Mouse (Mus musculus): ENCODE measurements around the gene Pde11a. TPM values are rescaled to one million over a fixed set of nuclear protein-coding genes. Genes with fewer than 3 reads are reported as not detected.

The Pde11a gene
- polyA plus RNA-seq, 1 experiment from 2014 or later, result 0.28 TPM

DNA sequence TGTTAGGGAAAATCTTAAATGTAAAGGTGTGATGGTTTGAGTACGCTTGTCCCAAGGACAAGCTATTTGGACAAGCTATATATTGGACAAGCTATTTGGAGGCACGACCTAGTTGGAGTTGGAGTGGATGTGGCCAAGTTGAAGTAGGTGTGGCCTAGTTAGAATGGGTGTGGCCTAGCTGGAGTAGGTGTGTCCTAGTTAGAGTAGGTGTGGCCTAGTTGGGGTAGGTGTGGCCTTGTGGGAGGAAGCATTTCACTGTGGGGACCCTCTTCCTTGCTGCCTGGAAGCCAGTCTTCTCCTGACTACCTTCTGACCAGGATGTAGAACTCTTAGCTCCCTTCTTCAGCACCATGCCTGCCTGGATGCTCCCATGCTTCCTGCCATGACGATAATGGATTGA, 50.9 kb downstream of the Pde11a start:
- H3K9ac ChIP-seq, result no peak overlapping the region
- no peak overlapping the region for H3K27ac ChIP-seq
- H3K4me1 ChIP-seq, result no peaks in the 10 kb centered on the region
- H3K9me3 ChIP-seq, result no peaks in the 10 kb centered on the region; the same call in 1 of the 2 replicates
- ATAC-seq (ENCODE audit: insufficient number of reproducible peaks, insufficient read depth, low FRiP score, low TSS enrichment, low read depth), result no peak
- H3K27me3 ChIP-seq, result no peaks in the 10 kb centered on the region
- no peaks in the 10 kb centered on the region for H3K36me3 ChIP-seq
- no peak overlapping the region for H3K4me3 ChIP-seq
- no peak overlapping the region for H3K4me2 ChIP-seq
- 95% methylated on average over 3 of the region's 3 CpGs for WGBS

DNA sequence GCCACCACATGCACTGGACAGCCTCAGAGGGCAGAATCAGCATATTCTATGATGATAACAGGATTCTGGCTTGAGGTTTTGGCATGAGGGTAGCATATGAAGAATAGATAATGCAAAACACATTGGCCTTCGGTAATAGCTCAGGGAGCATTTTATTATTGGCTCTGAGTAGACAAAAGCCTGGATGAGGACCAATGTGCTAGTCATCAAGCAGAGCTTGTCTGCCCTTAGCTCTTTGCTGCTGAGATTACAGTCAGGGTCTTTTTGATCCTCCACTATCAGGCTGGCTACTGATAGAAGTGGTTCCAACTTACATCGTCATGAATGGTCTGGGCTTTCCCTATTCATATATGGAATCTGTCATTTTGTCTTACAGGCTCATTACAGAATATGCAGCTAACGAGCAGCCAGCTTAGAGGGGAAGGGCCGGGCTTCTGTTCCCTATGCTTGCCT, 52.3 kb downstream of the Pde11a start:
- Histone ChIP-seq H3K27ac (no peak overlapping the region), H3K9ac (no peak overlapping the region), H3K4me3 (no peak overlapping the region), H3K36me3 (no peaks in the 10 kb centered on the region), H3K4me1 (no peaks in the 10 kb centered on the region), H3K4me2 (no peak overlapping the region), H3K27me3 (no peaks in the 10 kb centered on the region), H3K9me3 (no peaks in the 10 kb centered on the region; the same call in 1 of the 2 replicates)
- no peak for ATAC-seq (ENCODE audit: insufficient number of reproducible peaks, insufficient read depth, low FRiP score, low TSS enrichment, low read depth)
- WGBS, result 64% methylated on average over 4 of the region's 4 CpGs

DNA sequence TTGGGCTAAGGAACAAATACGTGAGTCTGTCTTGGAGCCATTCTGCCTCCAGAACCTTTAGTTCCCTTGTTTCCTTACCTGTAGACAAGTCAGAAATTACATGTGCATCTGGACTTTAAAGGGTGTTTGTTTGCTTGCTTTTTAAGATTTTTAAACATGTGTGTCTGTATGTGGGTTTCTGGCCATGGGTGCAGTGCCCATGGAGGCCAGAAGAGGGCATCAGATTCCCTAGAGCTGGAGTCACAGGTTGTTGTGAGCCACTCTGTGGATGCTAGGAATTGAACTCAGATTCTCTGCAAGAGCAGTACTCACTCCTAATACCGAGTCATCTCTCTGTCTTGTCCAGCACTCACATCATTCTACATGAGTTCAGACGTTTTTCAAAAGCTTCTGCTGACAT, 53.4 kb downstream of the Pde11a start:
- Histone ChIP-seq H3K9me3 (no peaks in the 10 kb centered on the region; the same call in 1 of the 2 replicates), H3K27me3 (no peaks in the 10 kb centered on the region), H3K4me2 (no peak overlapping the region), H3K9ac (no peak overlapping the region), H3K4me3 (no peak overlapping the region), H3K4me1 (no peaks in the 10 kb centered on the region), H3K27ac (no peak overlapping the region), H3K36me3 (no peaks in the 10 kb centered on the region)
- WGBS, result 79% methylated on average over 3 of the region's 3 CpGs
- no peak for ATAC-seq (ENCODE audit: insufficient number of reproducible peaks, insufficient read depth, low FRiP score, low TSS enrichment, low read depth)

DNA sequence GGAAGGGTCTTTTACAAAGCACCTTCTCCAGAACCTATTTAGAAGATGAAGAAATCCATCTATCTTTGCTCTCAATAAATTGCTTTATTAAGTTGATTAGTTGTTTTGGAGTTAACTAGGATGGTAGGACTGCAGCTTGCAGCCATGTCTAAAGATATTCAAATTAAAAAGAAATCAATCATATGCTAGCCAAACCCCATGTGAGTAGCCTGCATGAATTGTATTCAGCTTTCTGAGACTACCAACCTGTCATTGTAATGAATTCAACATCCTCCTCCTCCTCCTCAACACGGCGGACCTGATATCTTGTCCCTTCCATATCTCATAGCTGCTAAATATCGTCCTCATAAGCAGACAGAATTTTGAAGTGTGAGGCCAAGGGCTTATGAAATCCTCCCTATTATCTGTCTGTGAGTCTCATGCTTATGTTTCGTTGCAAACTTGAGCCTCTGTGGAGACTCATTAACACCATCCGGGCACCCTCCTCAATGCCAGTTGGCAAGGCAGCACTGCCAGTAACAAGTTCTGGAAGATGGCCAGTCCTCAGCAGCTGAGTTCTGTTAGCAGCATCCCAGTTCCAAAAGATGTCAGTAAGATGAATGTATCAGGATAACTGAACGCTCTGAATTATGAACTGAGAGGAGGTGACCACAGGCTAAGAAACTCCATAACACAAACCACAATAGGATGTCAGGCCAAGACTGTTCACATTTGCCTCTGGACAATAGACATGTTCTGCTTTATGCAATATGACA, 55.0 kb downstream of the Pde11a start:
- Histone ChIP-seq H3K36me3 (no peaks in the 10 kb centered on the region), H3K9ac (no peak overlapping the region)

DNA sequence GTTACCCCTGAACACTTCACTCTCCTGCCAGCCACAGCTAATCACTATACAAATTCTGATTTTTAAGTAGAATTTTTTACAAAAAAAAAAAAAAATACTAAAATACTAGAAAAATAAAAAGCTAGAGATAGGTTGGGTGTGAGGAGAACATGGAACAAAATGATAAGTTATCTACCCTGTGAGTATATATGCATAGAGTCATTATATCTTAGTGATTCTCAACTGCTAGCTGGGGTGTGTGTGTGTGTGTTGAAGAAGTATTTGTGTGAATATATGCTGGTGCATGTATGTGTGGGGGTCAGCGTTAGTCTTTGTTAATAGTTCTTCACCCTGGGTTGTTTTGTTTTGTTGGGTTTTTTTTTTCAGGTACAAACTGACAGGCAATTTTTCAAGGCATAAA, 69.1 kb downstream of the Pde11a start:
- H3K36me3 ChIP-seq, result no peaks in the 10 kb centered on the region
- H3K9me3 ChIP-seq, result no peaks in the 10 kb centered on the region
- H3K27ac ChIP-seq, result no peak overlapping the region
- H3K9ac ChIP-seq, result no peak overlapping the region
- ATAC-seq (ENCODE audit: insufficient number of reproducible peaks, insufficient read depth, low FRiP score, low TSS enrichment, low read depth), result no peak
- no peak overlapping the region for H3K4me3 ChIP-seq
- no peak overlapping the region for H3K4me2 ChIP-seq
- WGBS, result 87% methylated on average over 1 of the region's 1 CpGs
- no peaks in the 10 kb centered on the region for H3K27me3 ChIP-seq
- peaks cover under 1% of the 10 kb centered on the region; the same call in 1 of the 2 replicates for H3K4me1 ChIP-seq

More for the DNA sequence above, 55.0 kb downstream of the Pde11a start:
- H3K4me2 ChIP-seq, result no peak overlapping the region
- no peak overlapping the region for H3K4me3 ChIP-seq
- H3K9me3 ChIP-seq, result no peaks in the 10 kb centered on the region; the same call in 1 of the 2 replicates
- no peaks in the 10 kb centered on the region for H3K4me1 ChIP-seq
- no peak overlapping the region for H3K27ac ChIP-seq
- 87% methylated on average over 6 of the region's 6 CpGs for WGBS
- H3K27me3 ChIP-seq, result no peaks in the 10 kb centered on the region
- no peak for ATAC-seq (ENCODE audit: insufficient number of reproducible peaks, insufficient read depth, low FRiP score, low TSS enrichment, low read depth)

DNA sequence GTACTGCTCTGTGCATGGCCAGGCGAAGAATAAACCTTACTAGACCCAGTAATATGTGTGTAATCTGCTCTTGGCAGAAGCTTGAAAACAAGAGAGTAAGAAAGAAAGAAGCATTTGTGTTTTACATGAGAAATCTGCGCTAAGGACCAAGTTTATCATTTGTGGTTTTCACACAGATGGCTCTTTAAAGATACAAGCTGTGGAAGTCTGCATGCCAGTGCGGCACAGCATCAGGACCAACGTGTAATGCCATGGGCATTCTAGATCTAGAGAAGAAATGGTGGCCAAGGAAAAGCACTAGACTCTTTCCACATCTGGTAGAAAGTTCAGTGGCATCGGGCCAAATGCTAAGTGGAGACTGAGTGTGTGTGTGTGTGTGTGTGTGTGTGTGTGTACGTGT, 71.2 kb downstream of the Pde11a start:
- WGBS, result 84% methylated on average over 6 of the region's 6 CpGs
- H3K27me3 ChIP-seq, result no peaks in the 10 kb centered on the region

DNA sequence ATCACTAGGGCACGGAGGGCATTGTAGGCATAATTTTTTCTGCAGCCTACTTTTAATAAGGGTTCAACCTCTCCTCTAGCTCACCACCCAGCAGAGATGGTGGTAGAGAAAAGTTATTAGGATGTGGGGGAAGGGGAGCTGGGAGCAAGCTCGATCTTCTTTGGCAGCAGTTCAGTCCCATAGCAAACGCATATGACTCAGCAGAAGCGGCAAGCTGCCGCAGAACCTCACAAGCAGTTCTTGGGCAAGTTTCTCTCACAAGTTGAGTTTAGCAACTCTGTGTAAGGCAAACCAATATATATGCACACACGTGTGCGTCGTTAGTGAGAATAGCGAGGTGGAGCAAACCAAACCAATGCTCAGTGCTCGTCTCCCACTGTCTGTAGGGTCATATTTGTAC, 72.0 kb downstream of the Pde11a start:
- WGBS, result 87% methylated on average over 10 of the region's 10 CpGs
- H3K27me3 ChIP-seq, result no peaks in the 10 kb centered on the region

More for the DNA sequence above, 71.2 kb downstream of the Pde11a start:
- no peaks in the 10 kb centered on the region for H3K36me3 ChIP-seq
- no peak overlapping the region for H3K4me2 ChIP-seq
- H3K9me3 ChIP-seq, result no peaks in the 10 kb centered on the region
- peaks cover 3% of the 10 kb centered on the region; the same call in 1 of the 2 replicates for H3K4me1 ChIP-seq
- no peak overlapping the region for H3K4me3 ChIP-seq
- no peak overlapping the region for H3K9ac ChIP-seq
- H3K27ac ChIP-seq, result no peak overlapping the region
- ATAC-seq (ENCODE audit: insufficient number of reproducible peaks, insufficient read depth, low FRiP score, low TSS enrichment, low read depth), result no peak

DNA sequence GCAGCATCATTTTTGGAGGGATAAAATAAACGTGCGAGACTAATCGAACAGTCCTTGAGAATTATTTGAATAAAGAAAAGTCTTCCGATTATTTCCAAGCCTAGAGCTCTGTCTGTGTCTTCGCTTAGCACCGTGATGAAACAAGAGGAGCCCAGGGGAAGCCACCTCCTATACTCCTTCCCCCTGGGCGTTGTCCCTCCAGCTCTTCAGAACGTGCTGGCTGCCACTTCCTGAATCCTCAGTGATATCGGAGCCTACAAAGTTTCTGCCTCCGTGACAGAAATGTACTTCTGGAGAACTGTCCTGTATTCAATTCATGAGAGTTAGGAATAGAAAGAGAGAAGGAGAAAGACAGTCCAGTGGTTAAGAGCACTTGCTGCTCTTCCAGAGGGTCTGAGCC, 74.3 kb downstream of the Pde11a start:
- Histone ChIP-seq H3K27me3 (no peaks in the 10 kb centered on the region), H3K4me3 (no peak overlapping the region), H3K36me3 (no peaks in the 10 kb centered on the region), H3K4me2 (no peak overlapping the region), H3K9ac (no peak overlapping the region), H3K9me3 (no peaks in the 10 kb centered on the region), H3K4me1 (peaks cover 3% of the 10 kb centered on the region; the same call in 1 of the 2 replicates), H3K27ac (no peak overlapping the region)
- 51% methylated on average over 10 of the region's 10 CpGs for WGBS
- ATAC-seq (ENCODE audit: insufficient number of reproducible peaks, insufficient read depth, low FRiP score, low TSS enrichment, low read depth), result no peak

More for the DNA sequence above, 72.0 kb downstream of the Pde11a start:
- no peak for ATAC-seq (ENCODE audit: insufficient number of reproducible peaks, insufficient read depth, low FRiP score, low TSS enrichment, low read depth)
- no peak overlapping the region for H3K4me2 ChIP-seq
- no peak overlapping the region for H3K27ac ChIP-seq
- H3K9ac ChIP-seq, result no peak overlapping the region
- no peak overlapping the region for H3K4me3 ChIP-seq
- no peaks in the 10 kb centered on the region for H3K9me3 ChIP-seq
- H3K36me3 ChIP-seq, result no peaks in the 10 kb centered on the region
- peaks cover 3% of the 10 kb centered on the region; the same call in 1 of the 2 replicates for H3K4me1 ChIP-seq

DNA sequence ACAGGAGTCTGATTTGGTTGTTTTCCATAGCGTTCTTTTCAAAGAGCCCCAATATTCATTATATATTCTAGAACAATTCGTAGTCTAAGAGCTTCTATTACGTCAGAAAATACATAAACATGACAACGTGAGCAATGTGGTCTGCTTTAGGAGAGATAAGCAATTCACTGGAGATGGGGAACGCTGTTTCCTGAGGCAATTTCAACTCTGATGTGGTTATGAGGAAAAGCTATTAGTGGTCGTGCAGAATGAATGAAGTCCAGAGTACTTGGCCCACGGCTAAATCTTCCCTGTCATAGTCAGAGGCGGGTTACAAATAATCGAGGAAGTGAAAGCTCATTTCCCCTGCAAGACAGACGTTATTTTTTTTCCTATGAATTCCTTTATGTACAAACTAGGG, 75.9 kb downstream of the Pde11a start:
- 60% methylated on average over 10 of the region's 10 CpGs for WGBS
- H3K4me2 ChIP-seq, result no peak overlapping the region
- peaks cover 3% of the 10 kb centered on the region; the same call in 1 of the 2 replicates for H3K4me1 ChIP-seq
- no peak overlapping the region for H3K27ac ChIP-seq
- no peaks in the 10 kb centered on the region for H3K9me3 ChIP-seq
- no peaks in the 10 kb centered on the region for H3K36me3 ChIP-seq
- no peak overlapping the region for H3K9ac ChIP-seq
- no peak overlapping the region for H3K4me3 ChIP-seq
- no peaks in the 10 kb centered on the region for H3K27me3 ChIP-seq
- ATAC-seq (ENCODE audit: insufficient number of reproducible peaks, insufficient read depth, low FRiP score, low TSS enrichment, low read depth), result no peak

DNA sequence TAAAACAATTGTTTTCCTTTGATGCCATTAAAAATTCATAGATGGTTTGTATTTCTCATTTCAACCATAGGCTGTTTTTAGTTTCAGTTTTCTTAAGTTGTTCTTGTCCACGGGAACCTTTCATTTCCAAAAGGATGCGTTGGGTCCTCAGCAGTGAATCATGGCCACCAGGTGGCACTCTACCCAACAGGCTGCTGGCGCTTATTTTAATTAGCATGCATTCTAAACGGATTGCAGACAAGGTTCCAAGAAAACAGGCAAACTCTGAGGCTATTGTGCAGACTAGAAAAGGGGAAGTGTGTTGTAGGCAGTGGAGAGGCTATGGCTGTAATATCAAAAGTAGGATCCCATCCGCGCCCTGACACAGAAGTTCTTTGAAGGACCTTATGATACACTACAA, 83.7 kb downstream of the Pde11a start:
- Histone ChIP-seq H3K4me3 (no peak overlapping the region), H3K27me3 (no peaks in the 10 kb centered on the region), H3K27ac (no peak overlapping the region), H3K9me3 (no peaks in the 10 kb centered on the region), H3K36me3 (no peaks in the 10 kb centered on the region), H3K4me2 (no peak overlapping the region), H3K4me1 (no peaks in the 10 kb centered on the region), H3K9ac (no peak overlapping the region)
- WGBS, result 44% methylated on average over 6 of the region's 6 CpGs
- no peak for ATAC-seq (ENCODE audit: insufficient number of reproducible peaks, insufficient read depth, low FRiP score, low TSS enrichment, low read depth)

DNA sequence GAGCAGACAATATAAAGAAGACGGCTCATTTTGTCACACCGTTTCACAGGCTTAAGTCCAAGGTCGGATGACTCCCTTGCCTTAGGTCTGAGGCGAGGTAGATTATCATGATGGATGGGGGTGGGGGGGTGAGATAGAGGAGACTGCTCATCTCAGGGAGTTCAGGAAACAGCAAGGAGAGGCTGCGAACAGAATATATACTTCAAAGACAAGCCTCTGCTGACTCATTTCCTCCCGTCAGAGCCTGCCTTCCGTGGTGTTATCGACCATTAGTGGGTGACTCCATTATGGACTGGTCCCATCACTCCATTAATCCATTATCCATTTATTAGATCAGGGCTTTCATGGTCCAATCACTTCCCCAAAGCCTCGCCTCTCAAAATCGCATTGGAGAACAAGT, 87.2 kb downstream of the Pde11a start:
- no peaks in the 10 kb centered on the region for H3K9me3 ChIP-seq

DNA sequence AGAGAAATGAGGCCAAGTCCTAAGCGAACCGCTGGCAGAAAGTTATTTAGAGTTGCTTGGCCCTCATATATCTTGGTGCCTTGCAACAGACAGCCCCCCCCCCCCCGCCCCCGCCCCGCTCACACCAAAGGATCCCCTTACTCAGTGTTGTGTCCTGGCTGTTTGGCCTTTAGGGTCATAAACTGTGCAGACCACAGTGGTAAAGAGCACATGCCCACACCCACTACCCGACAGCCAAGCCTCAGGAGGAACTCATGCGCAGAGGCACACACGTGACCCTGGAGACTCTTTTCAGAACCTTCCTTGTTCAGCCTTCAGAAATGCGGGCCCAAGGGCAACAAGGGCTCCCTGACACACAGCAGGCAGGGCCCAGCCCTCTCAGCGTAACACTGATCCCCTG, 90.3 kb downstream of the Pde11a start:
- no peak overlapping the region for H3K4me2 ChIP-seq
- H3K4me3 ChIP-seq, result no peak overlapping the region
- H3K9ac ChIP-seq, result no peak overlapping the region
- WGBS, result 73% methylated on average over 10 of the region's 10 CpGs
- H3K4me1 ChIP-seq, result no peaks in the 10 kb centered on the region
- ATAC-seq (ENCODE audit: insufficient number of reproducible peaks, insufficient read depth, low FRiP score, low TSS enrichment, low read depth), result no peak
- H3K36me3 ChIP-seq, result no peaks in the 10 kb centered on the region
- H3K9me3 ChIP-seq, result no peaks in the 10 kb centered on the region
- no peaks in the 10 kb centered on the region for H3K27me3 ChIP-seq
- H3K27ac ChIP-seq, result no peak overlapping the region

More for the DNA sequence above, 87.2 kb downstream of the Pde11a start:
- WGBS, result 86% methylated on average over 10 of the region's 10 CpGs
- no peaks in the 10 kb centered on the region for H3K36me3 ChIP-seq
- no peak overlapping the region for H3K27ac ChIP-seq
- H3K4me1 ChIP-seq, result no peaks in the 10 kb centered on the region
- H3K4me2 ChIP-seq, result no peak overlapping the region
- ATAC-seq (ENCODE audit: insufficient number of reproducible peaks, insufficient read depth, low FRiP score, low TSS enrichment, low read depth), result no peak
- H3K27me3 ChIP-seq, result no peaks in the 10 kb centered on the region
- no peak overlapping the region for H3K9ac ChIP-seq
- no peak overlapping the region for H3K4me3 ChIP-seq
